Mouse (Mus musculus) R1 (cell line): ENCODE data around the gene Itpkb.

Source experiments
- DNase-seq: peaks from one replicate; pipeline ENCODE4 v3.0.0-alpha.2; 2018; ENCODE audit warnings: low read depth, low spot score

The Itpkb gene

GRCm38 (mm10) chr1:180460721-180461120 is 130.4 kb downstream of the Itpkb start:
- DNase-seq: no peak

GRCm38 (mm10) chr1:180462396-180462795 is 132.1 kb downstream of the Itpkb start:
- no peak for DNase-seq

GRCm38 (mm10) chr1:180462983-180463475 is 132.7 kb downstream of the Itpkb start:
- DNase-seq: no peak

GRCm38 (mm10) chr1:180464357-180464756 is 134.1 kb downstream of the Itpkb start:
- DNase-seq: no peak

GRCm38 (mm10) chr1:180465620-180466019 is 135.3 kb downstream of the Itpkb start:
- DNase-seq: no peak

- DNase-seq: no peak
Observed at GRCm38 (mm10) chr1:180468004-180468403, 137.7 kb downstream of the Itpkb start.

GRCm38 (mm10) chr1:180473566-180473965 is 143.3 kb downstream of the Itpkb start:
- no peak for DNase-seq
